Mouse (Mus musculus) heart, adult 2 months (tissue): ENCODE data around the gene Slc2a8. TPM values are rescaled to one million over a fixed set of nuclear protein-coding genes. Genes with fewer than 3 reads are reported as not detected.
"Not testable (repeated sequence)": the region's sequence is repeated elsewhere in the genome, so short reads cannot be mapped to it uniquely, and the experiment has no call there.

Source experiments
- DNase-seq, 2 experiments: peaks; one replicate each; pipeline ENCODE4 v3.0.0; 2021
- H3K27ac ChIP-seq: fragments of 200-600 bp; 2 replicates; pipeline ENCODE4 v1.8.1; 2022
- H3K27me3 ChIP-seq: fragments of 200-500 bp; 2 replicates; pipeline ENCODE4 v1.6.1; 2012; ENCODE audit warnings: mild to moderate bottlenecking, low read length, inconsistent platforms, mixed read lengths; ENCODE audit not compliant: control insufficient read depth, insufficient read depth
- H3K36me3 ChIP-seq: fragments of 200-500 bp; 2 replicates; pipeline ENCODE4 v1.6.1; 2012; ENCODE audit warnings: low read length, inconsistent platforms; ENCODE audit not compliant: control insufficient read depth, insufficient read depth
- H3K4me1 ChIP-seq: fragments of 200-500 bp; 2 replicates; pipeline ENCODE4 v1.6.1; 2011; ENCODE audit warnings: low read length; ENCODE audit not compliant: control insufficient read depth, insufficient read depth
- H3K4me3 ChIP-seq: fragments of 200-600 bp; 2 replicates; pipeline ENCODE4 v1.8.1; 2022
- H3K79me2 ChIP-seq: fragments of 200-500 bp; replicated peaks from 2 replicates; pipeline ENCODE4 v1.6.1; 2012; ENCODE audit warnings: mild to moderate bottlenecking, inconsistent platforms, low read length, moderate library complexity, mixed read lengths; ENCODE audit not compliant: control insufficient read depth, insufficient read depth
- H3K9ac ChIP-seq: fragments of 200-500 bp; 2 replicates; pipeline ENCODE4 v1.6.1; 2012; ENCODE audit warnings: low read depth, mild to moderate bottlenecking, control low read depth, inconsistent platforms, low read length, mixed read lengths
- CTCF ChIP-seq: fragments of 200-600 bp; IDR thresholded peaks from 2 replicates; pipeline ENCODE4 v1.8.1; 2022; ENCODE audit warnings: antibody characterized with exemption, mild to moderate bottlenecking, moderate library complexity
- EP300 ChIP-seq: fragments of 200-500 bp; IDR thresholded peaks from 2 replicates; pipeline ENCODE4 v1.6.1; 2011; ENCODE audit warnings: low read depth, low read length, control low read depth; ENCODE audit not compliant: insufficient read depth
- POLR2A ChIP-seq: fragments of 200-500 bp; IDR thresholded peaks from 2 replicates; pipeline ENCODE4 v1.6.1; 2011; ENCODE audit warnings: mild to moderate bottlenecking, low read depth, low read length, control low read depth; ENCODE audit not compliant: insufficient read depth
- WGBS: fragments of 180-500 bp; shearing (Covaris S2); methylation state at CpG from one replicate; pipeline ENCODE4 v1.1.7; 2018; 5-methylcytosine and 5-hydroxymethylcytosine counted together
- intact Hi-C: fragments of 180-260 bp; cut with DNase I; formaldehyde crosslinking; loops from one replicate; pipeline ENCODE4 v1.15.1; 2025
- polyA plus RNA-seq: library from polyadenylated mRNA; depleted of rRNA; stranded (reverse); fragments of >200 nt; gene quantifications from 2 replicates; pipeline ENCODE4 v1.2.3, GENCODE M21; 2012
- total RNA-seq, 2 experiments: library from RNA; stranded (reverse); gene quantifications; 2 replicates each; pipeline ENCODE4 v1.2.3; 2021

Slc2a8 gene
- total and polyA plus RNA-seq, 3 experiments, result 12.8 to 35.7 (median 16.6) TPM

DNA sequence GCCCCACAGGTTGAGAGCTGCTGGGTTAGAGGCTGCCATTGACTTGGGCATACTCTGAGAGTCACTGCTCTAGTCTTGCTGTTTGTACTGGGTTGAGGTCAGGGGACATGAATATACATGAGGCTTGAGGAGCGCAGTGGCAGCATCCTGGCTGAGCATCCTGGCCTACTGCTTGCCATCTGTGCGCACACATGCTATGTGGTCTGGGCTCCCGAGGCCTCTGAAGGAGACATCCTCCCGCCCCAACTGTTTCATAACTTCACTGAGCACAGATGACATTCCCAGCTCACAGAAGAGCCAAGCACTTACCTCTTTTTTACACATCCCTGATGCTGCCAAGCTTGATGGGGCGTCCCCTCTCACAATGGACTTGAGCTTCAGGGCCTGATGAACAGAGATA, 33.0 kb upstream of the Slc2a8 start:
- Histone ChIP-seq H3K9ac (no peak overlapping the region), H3K27ac (no peak overlapping the region), H3K27me3 (no peaks in the 10 kb centered on the region), H3K4me3 (no peak overlapping the region), H3K36me3 (no peaks in the 10 kb centered on the region), H3K79me2 (no peaks in the 10 kb centered on the region), H3K4me1 (no peaks in the 10 kb centered on the region)
- TF ChIP-seq CTCF, result no peak
- intact Hi-C loops, result no loop called here
- WGBS, result 87% methylated on average over 5 of the region's 5 CpGs
- no peak for DNase-seq

DNA sequence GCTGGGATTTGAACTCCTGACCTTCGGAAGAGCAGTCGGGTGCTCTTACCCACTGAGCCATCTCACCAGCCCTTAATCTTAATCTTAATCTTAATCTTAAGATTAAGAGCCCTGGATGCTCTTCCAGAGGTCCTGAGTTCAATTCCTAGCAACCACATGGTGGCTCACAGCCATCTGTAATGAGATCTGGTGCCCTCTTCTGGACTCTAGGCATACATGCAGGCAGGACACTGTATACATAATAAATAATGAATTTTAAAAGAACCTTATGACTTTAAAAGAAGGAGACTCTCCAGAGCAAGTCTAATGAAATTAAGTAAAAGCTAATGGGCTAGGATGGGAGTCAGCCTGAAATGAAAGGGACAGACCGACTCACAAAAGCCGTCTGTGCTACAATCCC, 27.2 kb upstream of the Slc2a8 start:
- intact Hi-C loops, H3K9ac ChIP-seq, H3K4me3 ChIP-seq, H3K4me1 ChIP-seq, H3K79me2 ChIP-seq, H3K27ac ChIP-seq, H3K27me3 ChIP-seq, H3K36me3 ChIP-seq, DNase-seq: not testable (repeated sequence)
- 80% methylated on average over 4 of the region's 4 CpGs for WGBS
- peak; percentile 62 for TF ChIP-seq CTCF

- Histone ChIP-seq H3K27me3 (no peaks in the 10 kb centered on the region), H3K27ac (no peak overlapping the region), H3K4me3 (no peak overlapping the region), H3K4me1 (no peaks in the 10 kb centered on the region), H3K9ac (no peak overlapping the region), H3K36me3 (no peaks in the 10 kb centered on the region), H3K79me2 (no peaks in the 10 kb centered on the region)
- TF ChIP-seq EP300 (no peak), CTCF (no peak), POLR2A (no peak)
- WGBS, result 39% methylated on average over 5 of the region's 5 CpGs
- intact Hi-C loops, result no loop called here
- DNase-seq, result no peak
Observed at GRCm38 (mm10) chr2:33005041-33005440, 23.2 kb upstream of the Slc2a8 start.

DNA sequence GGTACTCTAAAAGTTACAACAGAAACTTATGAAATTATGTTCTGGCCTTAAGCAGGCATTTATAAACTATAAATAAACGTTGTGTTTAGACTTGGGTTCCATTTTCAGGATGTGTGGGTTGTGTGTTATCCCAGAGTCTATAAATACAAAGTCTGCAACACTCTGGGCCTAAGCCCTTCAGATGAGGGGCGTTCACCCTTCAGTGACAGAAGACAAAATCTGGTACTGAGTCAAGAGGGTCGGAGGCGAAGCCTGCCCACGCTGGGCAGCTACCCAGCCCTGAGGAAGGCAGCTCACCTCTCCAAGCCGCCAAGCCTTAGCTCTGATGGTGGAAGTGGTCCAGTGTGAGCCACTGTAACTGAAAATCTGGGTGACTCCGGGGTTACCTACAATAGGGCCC, 20.3 kb upstream of the Slc2a8 start:
- H3K27me3 ChIP-seq, result no peaks in the 10 kb centered on the region
- intact Hi-C loops, result no loop called here
- no peaks in the 10 kb centered on the region for H3K36me3 ChIP-seq
- no peak overlapping the region for H3K4me3 ChIP-seq
- DNase-seq, result no peak
- no peaks in the 10 kb centered on the region for H3K79me2 ChIP-seq
- WGBS, result 83% methylated on average over 7 of the region's 7 CpGs
- no peak overlapping the region for H3K27ac ChIP-seq
- TF ChIP-seq POLR2A (no peak), CTCF (no peak), EP300 (no peak)
- H3K9ac ChIP-seq, result no peak overlapping the region
- H3K4me1 ChIP-seq, result no peaks in the 10 kb centered on the region

- WGBS, result 85% methylated on average over 2 of the region's 2 CpGs
- intact Hi-C loops, result no loop called here
Observed at GRCm38 (mm10) chr2:32999752-33000151, 17.9 kb upstream of the Slc2a8 start.

DNA sequence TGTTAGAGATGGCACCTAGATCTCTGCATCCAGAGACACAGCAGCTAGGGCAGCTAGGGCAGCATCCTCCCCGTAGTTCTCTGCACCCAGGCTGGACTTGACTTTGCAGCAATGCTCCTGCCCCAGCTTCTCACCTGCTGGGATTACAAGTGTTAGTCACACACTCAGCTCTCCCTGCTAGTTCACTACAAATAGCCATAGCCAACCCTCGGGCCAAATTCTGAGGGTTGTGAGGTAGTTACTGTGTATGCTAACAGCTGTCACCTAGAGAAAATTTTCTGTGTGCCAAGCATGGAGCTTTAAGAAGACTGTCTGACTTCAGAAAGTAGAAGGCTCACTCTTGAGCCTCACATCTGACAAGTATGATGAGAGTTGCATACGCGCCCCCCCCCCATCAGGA, 15.9 kb upstream of the Slc2a8 start:
- no peaks in the 10 kb centered on the region for H3K4me1 ChIP-seq
- H3K79me2 ChIP-seq, result no peaks in the 10 kb centered on the region
- intact Hi-C loops, result no loop called here
- TF ChIP-seq POLR2A, result no peak
- no peak for DNase-seq
- H3K9ac ChIP-seq, result no peak overlapping the region
- H3K27me3 ChIP-seq, result no peaks in the 10 kb centered on the region
- H3K27ac ChIP-seq, result no peak overlapping the region
- no peak overlapping the region for H3K4me3 ChIP-seq
- 86% methylated on average over 4 of the region's 4 CpGs for WGBS
- no peaks in the 10 kb centered on the region for H3K36me3 ChIP-seq

More at GRCm38 (mm10) chr2:32999752-33000151, 17.9 kb upstream of the Slc2a8 start:
- no peak overlapping the region for H3K4me3 ChIP-seq
- H3K27me3 ChIP-seq, result no peaks in the 10 kb centered on the region
- H3K27ac ChIP-seq, result no peak overlapping the region
- no peaks in the 10 kb centered on the region for H3K36me3 ChIP-seq
- H3K79me2 ChIP-seq, result no peaks in the 10 kb centered on the region
- no peak for DNase-seq
- H3K4me1 ChIP-seq, result no peaks in the 10 kb centered on the region
- TF ChIP-seq POLR2A (no peak), EP300 (no peak), CTCF (no peak)
- H3K9ac ChIP-seq, result no peak overlapping the region

DNA sequence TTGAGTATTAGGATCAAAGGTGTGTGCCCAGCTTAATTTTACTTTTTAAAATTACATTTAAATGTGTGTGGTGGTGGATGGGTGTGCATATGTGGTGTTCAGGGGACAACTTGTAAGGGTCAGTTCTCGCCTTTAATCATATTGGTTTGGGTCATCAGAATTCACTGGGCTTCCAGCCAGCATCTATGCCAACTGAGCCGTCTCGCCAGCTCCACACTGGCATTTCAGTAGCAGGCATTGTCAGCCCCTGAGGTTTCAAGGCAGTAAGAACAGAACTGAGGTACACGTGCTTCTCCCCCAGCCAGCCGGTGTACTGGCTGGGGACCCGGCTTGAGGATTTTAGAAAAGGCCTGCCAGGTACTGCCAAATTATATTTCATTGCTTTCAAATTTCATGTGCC, 15.2 kb upstream of the Slc2a8 start:
- WGBS, result 82% methylated on average over 6 of the region's 6 CpGs
- H3K9ac ChIP-seq, result no peak overlapping the region
- no peak for DNase-seq
- H3K27me3 ChIP-seq, result no peaks in the 10 kb centered on the region
- no peak overlapping the region for H3K27ac ChIP-seq
- H3K79me2 ChIP-seq, result no peaks in the 10 kb centered on the region
- TF ChIP-seq EP300, result no peak
- H3K4me3 ChIP-seq, result no peak overlapping the region
- intact Hi-C loops, result no loop called here
- no peaks in the 10 kb centered on the region for H3K4me1 ChIP-seq
- no peaks in the 10 kb centered on the region for H3K36me3 ChIP-seq
